Mouse (Mus musculus) mature B cell (primary cell): Measurements from ENCODE around the gene Coro1c.

Experiments used
- in situ Hi-C: fragments of 300-500 bp; cut with MboI; formaldehyde crosslinking; loops from 2 replicates; pipeline ENCODE4 v1.14.3; 2019

Coro1c gene

DNA sequence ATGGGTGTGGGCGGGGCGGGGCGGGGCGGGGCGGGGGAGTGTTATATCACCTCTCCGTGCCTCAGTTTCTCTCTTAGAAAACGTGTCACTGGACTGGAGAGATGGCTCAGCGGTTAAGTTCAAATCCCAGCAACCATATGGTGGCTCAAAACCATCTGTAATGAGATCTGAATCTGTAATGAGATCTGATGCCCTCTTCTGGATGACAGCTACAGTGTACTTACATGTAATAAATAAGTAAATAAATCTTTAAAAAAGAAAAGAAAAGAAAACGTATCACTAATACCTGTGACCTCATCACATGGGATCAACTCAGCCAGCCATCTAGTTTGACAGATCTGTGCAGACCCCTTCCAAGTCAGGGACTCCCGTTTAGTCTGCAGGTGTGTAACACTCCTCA lies 21.0 kb upstream of the Coro1c start:
- in situ Hi-C loops, result no loop called here

GRCm38 (mm10) chr5:113924608-113925007 lies 16.1 kb upstream of the Coro1c start:
- in situ Hi-C loops, result no loop called here

DNA sequence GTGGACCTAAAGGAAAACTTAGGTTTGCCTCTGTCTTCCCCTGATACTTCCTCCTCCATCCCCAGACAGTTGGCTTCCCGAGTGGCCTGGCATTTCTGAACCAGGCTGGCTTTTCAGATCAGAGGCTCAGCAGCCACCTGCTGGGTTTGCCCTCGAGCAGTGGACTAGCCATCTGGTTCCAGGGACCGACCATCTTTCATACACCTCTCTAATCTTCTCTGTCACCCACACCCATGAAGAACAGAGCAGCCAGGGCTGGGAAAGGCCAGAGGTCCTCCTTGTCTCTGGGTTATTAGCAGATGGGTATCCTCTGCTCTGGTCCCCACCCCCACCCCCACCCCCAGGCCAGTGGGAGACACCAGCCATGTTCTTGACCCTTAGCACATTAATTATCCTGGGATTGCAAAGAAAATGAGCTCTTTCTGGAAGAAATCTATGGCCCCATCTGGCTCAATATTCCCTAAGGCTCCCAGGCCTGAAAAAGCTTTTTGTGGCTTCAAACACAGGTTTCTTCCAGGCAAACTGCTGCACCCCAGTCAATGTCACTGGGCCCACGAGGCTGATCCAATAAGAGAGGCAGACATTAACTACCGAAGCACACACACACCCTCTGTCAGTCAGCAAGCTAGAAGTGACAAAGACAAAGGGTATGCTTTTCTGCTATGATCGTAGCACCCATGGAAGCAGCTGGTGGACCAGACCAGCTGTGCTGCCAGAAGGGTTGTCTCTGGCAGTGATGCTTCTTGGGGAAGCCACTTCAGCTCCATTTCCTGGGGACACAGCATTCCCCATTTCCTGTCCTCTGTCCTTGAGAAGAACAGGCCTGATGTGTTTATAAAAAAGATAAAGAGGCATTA lies 13.0 kb upstream of the Coro1c start:
- in situ Hi-C loops, result no loop called here

GRCm38 (mm10) chr5:113919060-113919459 lies 10.5 kb upstream of the Coro1c start:
- in situ Hi-C loops, result no loop called here

DNA sequence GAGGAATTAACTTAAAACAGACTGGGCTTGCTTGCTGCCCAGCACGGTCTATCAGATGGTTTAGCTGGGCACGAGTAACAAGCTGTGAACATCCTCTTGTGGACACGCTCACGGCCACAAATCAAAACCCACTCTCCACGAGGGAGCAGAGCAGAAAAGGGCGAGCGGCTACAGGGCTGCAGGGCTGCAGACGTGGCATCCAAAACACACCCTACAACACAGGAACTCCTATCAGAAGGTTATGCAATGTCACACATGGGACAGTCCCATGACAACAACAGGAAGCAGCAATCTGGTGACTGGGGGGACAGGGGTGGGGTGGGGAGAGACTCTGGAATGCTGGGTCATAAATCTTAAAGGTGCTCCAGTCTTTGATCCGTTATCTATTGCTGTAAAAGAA lies 10.1 kb upstream of the Coro1c start:
- in situ Hi-C loops, result no loop called here

- in situ Hi-C loops, result no loop called here
Observed at GRCm38 (mm10) chr5:113910705-113911104, 2.1 kb upstream of the Coro1c start.

GRCm38 (mm10) chr5:113910065-113910701 lies 1.6 kb upstream of the Coro1c start:
- in situ Hi-C loops, result no loop called here

DNA sequence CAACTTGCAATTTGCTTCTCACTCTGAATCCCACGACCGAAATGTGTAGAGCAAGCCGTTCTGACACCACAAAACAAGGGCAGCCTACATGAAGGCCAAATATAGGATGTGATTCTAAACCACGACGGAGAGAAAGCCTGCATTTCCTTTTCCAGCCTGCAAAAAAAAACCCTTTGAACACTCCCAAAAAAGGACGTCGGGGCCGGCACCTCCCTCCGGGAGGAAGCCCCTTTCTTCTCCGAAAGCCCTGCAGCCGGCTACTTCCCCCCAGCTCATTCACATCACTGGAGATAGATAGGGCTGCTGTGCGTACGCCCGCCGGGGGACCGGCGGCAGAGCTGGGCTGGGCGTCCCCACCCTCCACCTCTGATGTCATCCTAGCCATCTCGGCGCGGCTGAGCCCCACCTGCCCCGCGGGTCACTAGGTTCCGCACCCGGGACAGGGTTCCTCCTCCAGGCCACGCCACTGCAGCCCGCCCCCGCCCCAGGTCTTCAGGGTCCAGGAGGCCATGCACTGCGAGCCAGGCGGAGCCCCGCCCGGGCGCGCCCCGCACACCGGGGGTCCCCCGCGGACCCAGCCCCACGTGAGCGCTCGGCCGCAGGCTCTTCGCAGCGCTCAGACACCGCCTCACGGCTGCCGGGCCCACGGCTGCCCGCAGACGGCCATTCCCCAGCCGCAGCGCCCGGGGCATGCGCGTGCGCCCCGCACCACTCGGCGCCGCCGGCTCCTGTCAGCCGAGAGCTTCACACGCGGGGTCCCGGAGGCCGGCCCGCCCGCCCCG lies 581 bp downstream of the Coro1c start:
- in situ Hi-C loops, result no loop called here

- in situ Hi-C loops, result no loop called here
Observed at GRCm38 (mm10) chr5:113906958-113907735, 1.4 kb downstream of the Coro1c start.

GRCm38 (mm10) chr5:113904987-113905386 lies 3.6 kb downstream of the Coro1c start:
- in situ Hi-C loops, result no loop called here

DNA sequence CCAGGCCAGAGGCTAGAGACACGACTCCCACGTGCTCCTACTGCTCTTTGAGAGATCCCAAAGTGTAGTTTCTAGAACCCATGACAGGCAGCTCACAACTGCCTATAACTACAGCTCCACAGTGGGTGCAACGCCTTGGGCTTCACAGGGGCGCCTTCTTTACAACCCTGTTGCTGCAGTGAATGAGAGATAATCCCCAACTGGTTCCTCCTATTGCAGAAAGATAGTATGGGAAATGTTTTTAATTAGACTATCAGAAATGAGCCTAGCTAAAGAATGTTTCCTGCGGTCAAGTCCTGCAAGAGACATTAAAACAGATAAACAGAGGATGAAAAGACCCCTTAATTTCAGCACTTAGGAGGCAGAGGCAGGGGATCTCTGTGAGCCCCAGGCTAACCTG lies 5.6 kb downstream of the Coro1c start:
- in situ Hi-C loops, result no loop called here

DNA sequence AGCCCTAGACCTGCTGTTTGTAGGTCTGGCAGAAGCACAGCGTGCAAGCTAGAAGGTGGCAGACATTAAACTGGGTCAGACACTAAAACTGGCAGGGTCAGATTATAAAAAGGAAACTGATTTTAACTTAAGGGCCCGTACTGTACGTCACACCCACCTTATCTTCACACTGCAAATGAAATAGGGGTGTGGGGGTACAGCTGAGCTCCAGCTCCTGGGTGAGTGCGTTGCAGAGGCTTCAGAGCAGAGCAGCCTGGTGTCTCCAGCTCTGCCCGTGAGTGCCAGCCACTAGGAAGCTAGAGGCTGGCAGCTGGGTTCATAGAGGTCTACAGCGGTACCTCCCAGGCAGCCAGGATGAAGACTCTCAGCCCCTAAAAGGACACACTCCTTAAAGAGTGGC lies 6.5 kb downstream of the Coro1c start:
- in situ Hi-C loops, result no loop called here

- in situ Hi-C loops, result no loop called here
Observed at GRCm38 (mm10) chr5:113901074-113901571, 7.4 kb downstream of the Coro1c start.

- in situ Hi-C loops, result no loop called here
Observed at GRCm38 (mm10) chr5:113899543-113899942, 9.0 kb downstream of the Coro1c start.

- in situ Hi-C loops, result no loop called here
Observed at GRCm38 (mm10) chr5:113892005-113892404, 16.6 kb downstream of the Coro1c start.

DNA sequence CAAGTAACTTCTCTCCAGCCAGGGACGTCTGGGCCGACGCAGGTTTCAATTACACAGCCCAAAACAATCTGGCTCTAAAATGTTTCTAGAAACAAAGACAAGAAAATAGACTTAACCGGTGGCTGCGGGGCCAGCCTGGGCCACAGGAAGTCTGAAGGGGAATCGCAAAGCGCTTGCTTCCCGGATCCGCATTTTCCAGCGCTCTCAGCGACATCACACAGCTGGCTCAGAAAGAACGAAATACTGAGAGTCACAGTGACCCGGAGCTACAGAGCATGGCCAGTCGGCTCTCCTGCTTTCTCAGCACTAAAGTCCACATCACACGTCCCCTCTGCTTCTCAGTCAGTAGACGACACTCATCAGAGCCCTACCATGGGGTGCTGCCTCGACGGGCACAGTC lies 17.7 kb downstream of the Coro1c start:
- in situ Hi-C loops, result no loop called here

GRCm38 (mm10) chr5:113889912-113890311 lies 18.6 kb downstream of the Coro1c start:
- in situ Hi-C loops, result no loop called here

- in situ Hi-C loops, result no loop called here
Observed at GRCm38 (mm10) chr5:113889181-113889906, 19.2 kb downstream of the Coro1c start.

- in situ Hi-C loops, result no loop called here
Observed at GRCm38 (mm10) chr5:113888186-113888795, 20.3 kb downstream of the Coro1c start.

DNA sequence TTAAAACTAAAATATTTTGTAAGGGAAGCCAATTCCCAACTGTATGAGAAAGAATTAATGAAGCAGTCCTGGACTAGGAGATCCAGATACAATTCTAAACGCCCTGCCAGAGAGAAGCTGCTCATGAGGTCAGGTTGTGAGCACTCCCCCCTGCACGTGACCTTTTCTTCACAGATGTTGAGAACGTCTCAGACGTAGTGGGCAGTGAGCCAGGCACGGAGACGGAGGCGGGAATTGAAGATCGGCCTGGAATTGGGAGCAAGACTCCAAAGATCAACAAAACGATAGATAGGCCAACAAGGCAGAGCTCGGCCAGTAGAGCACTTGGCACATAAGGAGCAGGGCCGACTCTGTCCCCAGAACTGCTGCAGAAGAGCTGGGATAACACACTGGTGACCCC lies 21.4 kb downstream of the Coro1c start:
- in situ Hi-C loops, result no loop called here

DNA sequence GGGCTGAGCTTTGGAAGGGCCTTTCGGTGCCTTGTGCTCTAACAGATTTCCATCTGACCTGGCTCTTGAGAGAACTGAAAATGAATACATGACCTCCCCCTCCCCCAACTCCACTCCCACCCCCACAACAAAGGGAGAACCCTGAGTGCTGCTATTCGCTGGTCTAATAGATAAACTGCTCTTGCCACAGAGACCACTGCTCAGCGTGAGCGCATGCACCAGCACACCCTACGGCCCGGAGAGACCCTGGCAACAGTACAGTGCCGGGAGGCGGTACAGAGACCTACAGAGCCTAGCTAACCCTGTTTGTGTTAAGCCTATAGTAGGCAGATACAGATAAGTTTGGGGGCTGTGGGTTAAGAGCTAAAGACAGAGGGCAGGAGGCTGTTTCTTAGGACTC lies 22.9 kb downstream of the Coro1c start:
- in situ Hi-C loops, result no loop called here
